Mouse (Mus musculus) MEL (cell line): ENCODE measurements around the gene Tdrd7. TPM values are rescaled to one million over a fixed set of nuclear protein-coding genes. Genes with fewer than 3 reads are reported as not detected.

Experiments
- DNase-seq: peaks from one replicate; pipeline ENCODE4 v3.0.0; 2011; ENCODE audit warnings: low read depth, low spot score
- H3K27ac ChIP-seq: 2 replicates; pipeline ENCODE4 v1.5.1; 2012; ENCODE audit warnings: low read depth, mild to moderate bottlenecking, control low read depth, low read length, moderate library complexity; ENCODE audit not compliant: control insufficient read depth
- H3K27me3 ChIP-seq, 2 experiments: fragments of 150-350 bp in 1 of 2; sonication (generic) in 1 of 2; 2 replicates each; pipeline ENCODE4 v1.6.1; 2012; ENCODE audit warnings: low read length in 2 of 2, mild to moderate bottlenecking in 2 of 2, improper control_type of control experiment in 1 of 2, moderate library complexity in 1 of 2; ENCODE audit not compliant: insufficient read depth in 2 of 2, control insufficient read depth in 1 of 2
- H3K36me3 ChIP-seq, 2 experiments: 2 replicates each; pipeline ENCODE4 v1.6.1; 2012 to 2014; ENCODE audit warnings: low read length in 2 of 2, improper control_type of control experiment in 1 of 2, inconsistent platforms in 1 of 2, mild to moderate bottlenecking in 1 of 2; ENCODE audit not compliant: insufficient read depth in 2 of 2, control insufficient read depth in 1 of 2
- H3K4me1 ChIP-seq, 2 experiments: fragments of 150-350 bp in 1 of 2; sonication (generic) in 1 of 2; 2 replicates each; pipeline ENCODE4 v1.6.1; 2012; ENCODE audit warnings: low read length in 2 of 2, improper control_type of control experiment in 1 of 2, mild to moderate bottlenecking in 1 of 2; ENCODE audit not compliant: insufficient read depth in 2 of 2, control insufficient read depth in 1 of 2
- H3K4me3 ChIP-seq, 2 experiments: fragments of 150-350 bp in 1 of 2; sonication (generic) in 1 of 2; 2 replicates each; pipeline ENCODE4 v1.5.1; 2012; ENCODE audit warnings: low read depth in 2 of 2, low read length in 2 of 2, mild to moderate bottlenecking in 2 of 2, moderate library complexity in 2 of 2, control low read depth in 1 of 2, improper control_type of control experiment in 1 of 2; ENCODE audit not compliant: control insufficient read depth in 1 of 2, insufficient read depth in 1 of 2
- H3K79me2 ChIP-seq: 2 replicates; pipeline ENCODE4 v1.6.1; 2012; ENCODE audit warnings: mild to moderate bottlenecking, low read length, moderate library complexity; ENCODE audit not compliant: control insufficient read depth, poor library complexity, insufficient read depth
- H3K9ac ChIP-seq: 2 replicates; pipeline ENCODE4 v1.6.1; 2012; ENCODE audit warnings: low read depth, mild to moderate bottlenecking, control low read depth, low read length, moderate library complexity; ENCODE audit not compliant: control insufficient read depth, poor library complexity, severe bottlenecking
- H3K9me3 ChIP-seq: fragments of 150-350 bp; sonication (generic); replicated peaks from 2 replicates; pipeline ENCODE4 v1.6.1; 2012; ENCODE audit warnings: mild to moderate bottlenecking, low read length, improper control_type of control experiment, moderate library complexity; ENCODE audit not compliant: insufficient read depth
- BHLHE40 ChIP-seq: IDR thresholded peaks from 2 replicates; pipeline ENCODE4 v1.6.1; 2012; ENCODE audit warnings: low read depth, mild to moderate bottlenecking, inconsistent platforms, low read length, improper control_type of control experiment, borderline replicate concordance
- CHD2 ChIP-seq: IDR thresholded peaks from 2 replicates; pipeline ENCODE4 v1.6.1; 2011; ENCODE audit warnings: low read length, improper control_type of control experiment
- ETS1 ChIP-seq: IDR thresholded peaks from 2 replicates; pipeline ENCODE4 v1.6.1; 2012; ENCODE audit warnings: low read depth, mild to moderate bottlenecking, inconsistent platforms, low read length, improper control_type of control experiment, moderate library complexity
- GABPA ChIP-seq: IDR thresholded peaks from 2 replicates; pipeline ENCODE4 v1.6.1; 2012; ENCODE audit warnings: low read depth, mild to moderate bottlenecking, inconsistent platforms, low read length, improper control_type of control experiment, moderate library complexity
- GATA1 ChIP-seq: IDR thresholded peaks from 2 replicates; pipeline ENCODE4 v1.6.1; 2011; ENCODE audit warnings: low read depth, low read length, improper control_type of control experiment
- HCFC1 ChIP-seq: IDR thresholded peaks from 2 replicates; pipeline ENCODE4 v1.6.1; 2012; ENCODE audit warnings: low read depth, mild to moderate bottlenecking, inconsistent platforms, low read length, improper control_type of control experiment, moderate library complexity
- JUND ChIP-seq: IDR thresholded peaks from 2 replicates; pipeline ENCODE4 v1.6.1; 2011; ENCODE audit warnings: low read depth, mild to moderate bottlenecking, improper control_type of control experiment, low read length
- MEF2A ChIP-seq: IDR thresholded peaks from 2 replicates; pipeline ENCODE4 v1.6.1; 2014; ENCODE audit warnings: low read depth, mild to moderate bottlenecking, inconsistent platforms, low read length, improper control_type of control experiment; ENCODE audit not compliant: poor library complexity, insufficient replicate concordance, severe bottlenecking; ENCODE audit errors: extremely low read depth
- MXI1 ChIP-seq: IDR thresholded peaks from 2 replicates; pipeline ENCODE4 v1.6.1; 2011; ENCODE audit warnings: mild to moderate bottlenecking, low read depth, low read length, improper control_type of control experiment
- MYB ChIP-seq: IDR thresholded peaks from 2 replicates; pipeline ENCODE4 v1.6.1; 2011; ENCODE audit warnings: mild to moderate bottlenecking, low read depth, low read length, improper control_type of control experiment
- NRF1 ChIP-seq: IDR thresholded peaks from 2 replicates; pipeline ENCODE4 v1.6.1; 2014; ENCODE audit warnings: low read depth, mild to moderate bottlenecking, inconsistent platforms, low read length, improper control_type of control experiment, moderate library complexity; ENCODE audit not compliant: poor library complexity, insufficient read depth, severe bottlenecking
- POLR2AphosphoS2 ChIP-seq: IDR thresholded peaks from 2 replicates; pipeline ENCODE4 v1.6.1; 2011; ENCODE audit warnings: low read length, improper control_type of control experiment
- POLR2AphosphoS5 ChIP-seq: IDR thresholded peaks from 2 replicates; pipeline ENCODE4 v1.6.1; 2012; ENCODE audit warnings: low read depth, borderline replicate concordance, mild to moderate bottlenecking, inconsistent platforms, low read length, moderate library complexity, mixed read lengths
- RAD21 ChIP-seq: IDR thresholded peaks from 2 replicates; pipeline ENCODE4 v1.6.1; 2011; ENCODE audit warnings: mild to moderate bottlenecking, low read depth, low read length, improper control_type of control experiment
- SMC3 ChIP-seq: IDR thresholded peaks from 2 replicates; pipeline ENCODE4 v1.6.1; 2011; ENCODE audit warnings: low read depth, low read length, improper control_type of control experiment
- TAL1 ChIP-seq: IDR thresholded peaks from 2 replicates; pipeline ENCODE4 v1.6.1; 2012; ENCODE audit warnings: mild to moderate bottlenecking, inconsistent platforms, low read length, moderate library complexity, mixed read lengths
- TBP ChIP-seq: IDR thresholded peaks from 2 replicates; pipeline ENCODE4 v1.8.0; 2011; ENCODE audit warnings: low read depth, low read length, improper control_type of control experiment
- UBTF ChIP-seq: IDR thresholded peaks from 2 replicates; pipeline ENCODE4 v1.6.1; 2012; ENCODE audit warnings: low read depth, mild to moderate bottlenecking, inconsistent platforms, low read length, improper control_type of control experiment, moderate library complexity, borderline replicate concordance; ENCODE audit not compliant: insufficient read depth
- ZKSCAN1 ChIP-seq: IDR thresholded peaks from 2 replicates; pipeline ENCODE4 v1.6.1; 2012; ENCODE audit warnings: low read depth, mild to moderate bottlenecking, inconsistent platforms, low read length, improper control_type of control experiment, moderate library complexity
- polyA plus RNA-seq, 2 experiments: library from polyadenylated mRNA; stranded (reverse) in 1 of 2; unstranded in 1 of 2; fragments of >175 nt in 1 of 2; fragments of >200 nt in 1 of 2; gene quantifications; 2 replicates each; pipeline versions ENCODE4 v1.2.1 to v1.2.4; 2012; ENCODE audit warnings: low replicate concordance in 2 of 2, low read depth in 1 of 2; ENCODE audit not compliant: insufficient read length in 2 of 2, insufficient read depth in 1 of 2, missing spikeins in 1 of 2
- total RNA-seq: library from RNA; depleted of rRNA; stranded (reverse); fragments of 300-350 nt; gene quantifications from 2 replicates; pipeline ENCODE4 v1.2.3, GENCODE M21; 2012

The Tdrd7 gene
- total and polyA plus RNA-seq, 3 experiments, result 7.7 to 11.9 TPM; not detected in 1

DNA sequence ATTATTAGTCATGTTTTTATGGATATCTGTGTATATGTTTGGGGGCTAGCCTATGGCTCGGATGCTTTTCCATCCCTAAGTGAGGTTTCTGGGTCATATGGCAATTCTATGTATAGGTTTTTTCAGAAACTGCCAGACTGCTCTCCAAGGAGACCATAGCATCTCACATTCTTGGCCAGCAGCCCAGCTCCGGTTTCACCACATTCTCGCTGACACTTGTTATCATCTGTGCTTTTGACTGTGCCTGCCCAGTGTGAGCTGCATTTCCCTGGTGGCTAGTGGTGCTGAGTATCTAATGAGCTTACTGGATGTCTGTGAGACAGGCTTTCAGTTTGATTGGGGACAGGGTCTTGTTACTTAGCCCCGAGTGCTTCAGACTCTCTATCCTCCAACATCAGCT is 108.6 kb downstream of the Tdrd7 start:
- DNase-seq, result peak; percentile 78
- no peaks in the 10 kb centered on the region for H3K27me3 ChIP-seq
- no peaks in the 10 kb centered on the region for H3K79me2 ChIP-seq
- TF ChIP-seq ETS1 (no peak), JUND (no peak), HCFC1 (no peak), ZKSCAN1 (no peak), MEF2A (no peak), NRF1 (no peak), POLR2AphosphoS5 (no peak), GATA1 (no peak), TAL1 (no peak), UBTF (no peak), MXI1 (no peak), RAD21 (no peak), MYB (no peak), GABPA (no peak), CHD2 (no peak), POLR2AphosphoS2 (no peak)
- no peak overlapping the region for H3K9ac ChIP-seq
- H3K27ac ChIP-seq, result no peak overlapping the region
- H3K4me3 ChIP-seq, result no peak overlapping the region
- peaks cover 0 to 16% of the 10 kb centered on the region in 2 experiments; a peak in 2 of 4 replicates for H3K36me3 ChIP-seq
- H3K9me3 ChIP-seq, result no peaks in the 10 kb centered on the region
- peaks cover 0 to 24% of the 10 kb centered on the region in 2 experiments; a peak in 2 of 4 replicates for H3K4me1 ChIP-seq

DNA sequence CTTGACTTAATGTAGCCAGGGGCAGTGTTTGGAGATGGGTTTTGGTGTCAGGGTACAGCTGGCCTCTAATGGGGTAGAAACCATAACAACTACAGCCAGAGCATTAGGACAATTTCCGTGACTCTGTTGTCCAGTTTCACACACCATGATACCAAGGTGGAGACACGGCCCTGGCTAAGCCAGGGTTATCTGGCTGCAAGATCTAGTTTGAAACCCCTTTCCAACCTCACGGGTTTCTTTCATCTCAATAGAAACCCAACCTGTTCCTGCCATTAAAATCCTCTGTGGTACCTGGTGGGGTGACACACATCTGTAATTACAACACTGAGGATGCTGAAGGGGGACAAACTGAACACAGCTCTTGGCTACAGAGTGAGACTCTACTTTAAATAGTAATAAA is 110.5 kb downstream of the Tdrd7 start:
- Histone ChIP-seq H3K36me3 (peaks cover 0 to 16% of the 10 kb centered on the region in 2 experiments; a peak in 2 of 4 replicates), H3K9ac (no peak overlapping the region)
- TF ChIP-seq UBTF (no peak), SMC3 (no peak), MYB (no peak), RAD21 (no peak), ETS1 (no peak), CHD2 (no peak), TBP (no peak), BHLHE40 (no peak)
- TF ChIP-seq, all 39 proteins: peak for 0

More for the DNA sequence above, 110.5 kb downstream of the Tdrd7 start:
- Histone ChIP-seq H3K27ac (no peak overlapping the region), H3K27me3 (no peaks in the 10 kb centered on the region), H3K4me3 (no peak overlapping the region), H3K9me3 (no peaks in the 10 kb centered on the region), H3K4me1 (peaks cover 0 to 13% of the 10 kb centered on the region in 2 experiments; a peak in 2 of 4 replicates), H3K79me2 (no peaks in the 10 kb centered on the region)
- DNase-seq, result no peak
